Mouse (Mus musculus) urinary bladder, adult 18-20 months (tissue): Measurements from ENCODE around the gene Zbtb16.

Source experiments
- DNase-seq, 2 experiments: peaks; one replicate each; pipeline ENCODE4 v3.0.0; 2022; ENCODE audit warnings: low spot score in 2 of 2, mixed read lengths in 2 of 2

The Zbtb16 gene

GRCm38 (mm10) chr9:48803460-48804240 lies 32.4 kb downstream of the Zbtb16 start:
- no peak for DNase-seq

GRCm38 (mm10) chr9:48802374-48802773 lies 33.6 kb downstream of the Zbtb16 start:
- no peak for DNase-seq

GRCm38 (mm10) chr9:48801322-48801721 lies 34.7 kb downstream of the Zbtb16 start:
- no peak for DNase-seq

GRCm38 (mm10) chr9:48800627-48801026 lies 35.4 kb downstream of the Zbtb16 start:
- no peak for DNase-seq

GRCm38 (mm10) chr9:48798044-48798443 lies 38.0 kb downstream of the Zbtb16 start:
- DNase-seq: no peak

GRCm38 (mm10) chr9:48796267-48796822 lies 39.7 kb downstream of the Zbtb16 start:
- DNase-seq: no peak

- DNase-seq: no peak
Observed at GRCm38 (mm10) chr9:48795740-48796139, 40.3 kb downstream of the Zbtb16 start.

- DNase-seq: no peak
Observed at GRCm38 (mm10) chr9:48795095-48795494, 40.9 kb downstream of the Zbtb16 start.

GRCm38 (mm10) chr9:48794463-48794862 lies 41.6 kb downstream of the Zbtb16 start:
- DNase-seq: no peak

- no peak for DNase-seq
Observed at GRCm38 (mm10) chr9:48793638-48794188, 42.3 kb downstream of the Zbtb16 start.

- DNase-seq: no peak
Observed at GRCm38 (mm10) chr9:48790575-48790974, 45.4 kb downstream of the Zbtb16 start.

GRCm38 (mm10) chr9:48787906-48788410 lies 48.1 kb downstream of the Zbtb16 start:
- no peak for DNase-seq

- DNase-seq: no peak
Observed at GRCm38 (mm10) chr9:48787321-48787720, 48.7 kb downstream of the Zbtb16 start.

GRCm38 (mm10) chr9:48786814-48787213 lies 49.2 kb downstream of the Zbtb16 start:
- no peak for DNase-seq

- no peak for DNase-seq
Observed at GRCm38 (mm10) chr9:48784937-48785336, 51.1 kb downstream of the Zbtb16 start.

- no peak for DNase-seq
Observed at GRCm38 (mm10) chr9:48783292-48783691, 52.7 kb downstream of the Zbtb16 start.

GRCm38 (mm10) chr9:48782284-48783060 lies 53.5 kb downstream of the Zbtb16 start:
- DNase-seq: no peak

GRCm38 (mm10) chr9:48776268-48776667 lies 59.8 kb downstream of the Zbtb16 start:
- DNase-seq: no peak

- DNase-seq: peak in 1 of 2 experiments; percentile 41
Observed at GRCm38 (mm10) chr9:48775561-48775960, 60.5 kb downstream of the Zbtb16 start.

- no peak for DNase-seq
Observed at GRCm38 (mm10) chr9:48773710-48774109, 62.3 kb downstream of the Zbtb16 start.

GRCm38 (mm10) chr9:48773130-48773529 lies 62.9 kb downstream of the Zbtb16 start:
- DNase-seq: no peak

GRCm38 (mm10) chr9:48771504-48771903 lies 64.5 kb downstream of the Zbtb16 start:
- no peak for DNase-seq
